Mouse (Mus musculus): Measurements from ENCODE around the gene Slc12a9. TPM values are rescaled to one million over a fixed set of nuclear protein-coding genes. Genes with fewer than 3 reads are reported as not detected.
"Not testable (repeated sequence)": the region's sequence is repeated elsewhere in the genome, so short reads cannot be mapped to it uniquely, and the experiment has no call there.

Slc12a9 gene
- total RNA-seq, 4 experiments from 2014 or later = 25.6 to 37.8 (median 32.0) TPM

GRCm38 (mm10) chr5:137287953-137288743, 45.2 kb downstream of the Slc12a9 start:
- DNase-seq (ENCODE audit: low spot score in 2 of 2) = peak; percentile 65 to 69

- peak; percentile 75 to 77 for DNase-seq (ENCODE audit: low spot score in 2 of 2)
These were observed 46.1 kb downstream of the Slc12a9 start, which contains the start of gene Ache for GRCm38 (mm10) chr5:137287032-137287952. Gene Ache, plus strand, starts transcription at chr5:137287519.

- peak; percentile 88 to 91 for DNase-seq (ENCODE audit: low spot score in 2 of 2)
These were observed 46.8 kb downstream of the Slc12a9 start for GRCm38 (mm10) chr5:137286655-137287031.

GRCm38 (mm10) chr5:137285986-137286385, 47.4 kb downstream of the Slc12a9 start:
- no peak for DNase-seq (ENCODE audit: low spot score in 2 of 2)

- no peak for DNase-seq (ENCODE audit: low spot score in 2 of 2)
These were observed 48.4 kb downstream of the Slc12a9 start for GRCm38 (mm10) chr5:137285045-137285444.

GRCm38 (mm10) chr5:137284411-137284810, 49.0 kb downstream of the Slc12a9 start:
- not testable (repeated sequence) for DNase-seq (ENCODE audit: low spot score in 2 of 2)

GRCm38 (mm10) chr5:137277360-137278342, 55.7 kb downstream of the Slc12a9 start:
- no peak for DNase-seq (ENCODE audit: low spot score in 2 of 2)

- no peak for DNase-seq (ENCODE audit: low spot score in 2 of 2)
These were observed 65.1 kb downstream of the Slc12a9 start for GRCm38 (mm10) chr5:137268131-137268910.

- no peak for DNase-seq (ENCODE audit: low spot score in 2 of 2)
These were observed 68.6 kb downstream of the Slc12a9 start for GRCm38 (mm10) chr5:137264787-137265186.

Small RNA genes within 50 kb of the gene (microRNA-seq; reads per million reads assigned to microRNA genes)
- gene Mir7036 (1.9 to 2.0 reads per million in 2 experiments), gene Mir8116 (0 reads per million in 2 experiments)

Other genes with a start within 250 kb of the Slc12a9 start
- 10 to 100 TPM in 1 of 4 experiments, 1 to 10 TPM in 3; 6.1 to 11.0 (median 8.1) TPM for gene Trim56, start 217.4 kb downstream of the Slc12a9 start, total RNA-seq (2022)
- not detected for gene Muc3, start 184.3 kb downstream of the Slc12a9 start, total RNA-seq (2022)
- 1 to 10 TPM; 3.4 to 6.4 (median 4.9) TPM for gene Muc3a, start 121.2 kb downstream of the Slc12a9 start, total RNA-seq (2022)
- 10 to 100 TPM; 61.0 to 73.5 (median 63.6) TPM for gene Ache, start 46.1 kb downstream of the Slc12a9 start, total RNA-seq (2022)
- 10 to 100 TPM in 3 of 4 experiments, 1 to 10 TPM in 1; 7.4 to 14.7 (median 12.7) TPM for gene Ufsp1, start 39.0 kb downstream of the Slc12a9 start, total RNA-seq (2022)
- gene Srrt, start 25.9 kb downstream of the Slc12a9 start, total RNA-seq (2022) = 100 to 1,000 TPM; 220 to 278 (median 242) TPM
- 1 to 10 TPM; 6.1 to 8.0 (median 6.7) TPM for gene Trip6, start 19.2 kb downstream of the Slc12a9 start, total RNA-seq (2022)
- gene Ephb4, start 16.5 kb upstream of the Slc12a9 start, total RNA-seq (2022) = 1 to 10 TPM; 5.6 to 7.2 (median 5.9) TPM
- gene Zan, start 143.5 kb upstream of the Slc12a9 start, total RNA-seq (2022) = under 1 TPM; 0.16 to 0.22 (median 0.17) TPM
- 10 to 100 TPM; 30.4 to 33.1 (median 32.4) TPM for gene Pop7, start 168.9 kb upstream of the Slc12a9 start, total RNA-seq (2022)
- 10 to 100 TPM; 60.2 to 75.9 (median 65.5) TPM for gene Gigyf1, start 185.0 kb upstream of the Slc12a9 start, total RNA-seq (2022)
- gene Epo, start 199.6 kb upstream of the Slc12a9 start, total RNA-seq (2022) = not detected
- gene Gnb2, start 199.9 kb upstream of the Slc12a9 start, total RNA-seq (2022) = 100 to 1,000 TPM; 572 to 587 (median 576) TPM
- 100 to 1,000 TPM; 116 to 137 (median 125) TPM for gene Actl6b, start 219.9 kb upstream of the Slc12a9 start, total RNA-seq (2022)
- gene Tfr2, start 236.2 kb upstream of the Slc12a9 start, total RNA-seq (2022) = 10 to 100 TPM; 12.5 to 21.7 (median 15.9) TPM